Mouse (Mus musculus): ENCODE measurements around the gene Pdgfra. TPM values are rescaled to one million over a fixed set of nuclear protein-coding genes. Genes with fewer than 3 reads are reported as not detected.
A peak's percentile ranks its signal among the peaks of the same experiment; 100 is the strongest.

The Pdgfra gene
- 2.1 and 2.7 TPM in 2 replicates for polyA plus RNA-seq (2011; ENCODE audit: insufficient read depth, insufficient read length, low read depth, missing spikeins)

GRCm38 (mm10) chr5:75152021-75152425 is at the start of gene Pdgfra:
Gene Pdgfra (plus strand): TSS chr5:75152292.
- Histone ChIP-seq H3K36me3 (ENCODE audit: control insufficient read depth, insufficient read depth, low read length, poor library complexity, severe bottlenecking) (no peaks in the 10 kb centered on the region), H3K4me1 (ENCODE audit: control insufficient read depth, insufficient read depth, low read length) (no peaks in the 10 kb centered on the region), H3K27me3 (ENCODE audit: control insufficient read depth, insufficient read depth, low read length, poor library complexity, severe bottlenecking) (peaks cover 47% of the 10 kb centered on the region), H3K9ac (ENCODE audit: low read depth, poor library complexity, severe bottlenecking) (peak within 1 kb of the TSS; percentile 36; the same call in 1 of the 2 replicates), H3K9me3 (replicated peaks; ENCODE audit: control insufficient read depth, insufficient read depth, low read length, poor library complexity, severe bottlenecking) (no peaks in the 10 kb centered on the region), H3K4me3 (ENCODE audit: low read depth, low read length) (peak within 1 kb of the TSS; percentile 55), H3K27ac (ENCODE audit: insufficient read depth, low read length) (no peak within 1 kb of the TSS)
- no peak for TF ChIP-seq POLR2A (IDR thresholded peaks at IDR 0.05; ENCODE audit: insufficient read depth, low read length)
- no peak for TF ChIP-seq EP300 (IDR thresholded peaks at IDR 0.05; ENCODE audit: insufficient read depth, low read depth, low read length)
- TF ChIP-seq CTCF (IDR thresholded peaks at IDR 0.05; ENCODE audit: low read depth, low read length): no peak

DNA sequence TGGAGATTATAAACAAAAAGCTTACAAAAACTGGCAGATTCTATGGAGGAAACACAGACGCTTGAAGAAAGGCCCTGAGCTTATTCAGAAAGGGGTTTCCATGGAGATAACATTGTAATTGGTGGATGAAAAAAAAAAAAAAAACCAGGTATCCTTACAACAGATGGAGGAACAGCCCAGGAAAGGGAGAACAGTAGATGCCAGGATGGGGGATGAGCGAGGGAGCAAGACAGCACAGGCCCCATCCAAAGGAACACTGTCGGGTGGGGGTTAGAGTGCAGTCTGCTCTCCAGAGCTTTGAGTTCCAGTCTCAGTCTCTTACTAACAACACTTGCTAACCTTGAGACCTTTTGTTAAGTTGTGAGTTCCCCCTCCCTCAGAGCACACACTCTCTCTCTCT is 45.6 kb upstream of the Pdgfra start:
- H3K9me3 ChIP-seq (replicated peaks; ENCODE audit: control insufficient read depth, insufficient read depth, low read length, poor library complexity, severe bottlenecking): no peaks in the 10 kb centered on the region
- no peaks in the 10 kb centered on the region for H3K27me3 ChIP-seq (ENCODE audit: control insufficient read depth, insufficient read depth, low read length, poor library complexity, severe bottlenecking)
- H3K9ac ChIP-seq (ENCODE audit: low read depth, poor library complexity, severe bottlenecking): no peak overlapping the region
- TF ChIP-seq CTCF (IDR thresholded peaks at IDR 0.05; ENCODE audit: low read depth, low read length) (no peak), EP300 (IDR thresholded peaks at IDR 0.05; ENCODE audit: insufficient read depth, low read depth, low read length) (no peak), POLR2A (IDR thresholded peaks at IDR 0.05; ENCODE audit: insufficient read depth, low read length) (no peak)
- H3K36me3 ChIP-seq (ENCODE audit: control insufficient read depth, insufficient read depth, low read length, poor library complexity, severe bottlenecking): no peaks in the 10 kb centered on the region
- H3K4me1 ChIP-seq (ENCODE audit: control insufficient read depth, insufficient read depth, low read length): no peaks in the 10 kb centered on the region
- no peak overlapping the region for H3K4me3 ChIP-seq (ENCODE audit: low read depth, low read length)
- H3K27ac ChIP-seq (ENCODE audit: insufficient read depth, low read length): no peak overlapping the region

GRCm38 (mm10) chr5:75109368-75109767 is 42.7 kb upstream of the Pdgfra start:
- Histone ChIP-seq H3K9ac (ENCODE audit: low read depth, poor library complexity, severe bottlenecking) (no peak overlapping the region), H3K36me3 (ENCODE audit: control insufficient read depth, insufficient read depth, low read length, poor library complexity, severe bottlenecking) (no peaks in the 10 kb centered on the region), H3K27me3 (ENCODE audit: control insufficient read depth, insufficient read depth, low read length, poor library complexity, severe bottlenecking) (no peaks in the 10 kb centered on the region), H3K27ac (ENCODE audit: insufficient read depth, low read length) (no peak overlapping the region), H3K4me1 (ENCODE audit: control insufficient read depth, insufficient read depth, low read length) (no peaks in the 10 kb centered on the region), H3K4me3 (ENCODE audit: low read depth, low read length) (no peak overlapping the region), H3K9me3 (replicated peaks; ENCODE audit: control insufficient read depth, insufficient read depth, low read length, poor library complexity, severe bottlenecking) (no peaks in the 10 kb centered on the region)
- no peak for TF ChIP-seq EP300 (IDR thresholded peaks at IDR 0.05; ENCODE audit: insufficient read depth, low read depth, low read length)
- TF ChIP-seq CTCF (IDR thresholded peaks at IDR 0.05; ENCODE audit: low read depth, low read length): no peak

- Histone ChIP-seq H3K9ac (ENCODE audit: low read depth, poor library complexity, severe bottlenecking) (no peak overlapping the region), H3K27me3 (ENCODE audit: control insufficient read depth, insufficient read depth, low read length, poor library complexity, severe bottlenecking) (no peaks in the 10 kb centered on the region), H3K4me3 (ENCODE audit: low read depth, low read length) (no peak overlapping the region), H3K9me3 (replicated peaks; ENCODE audit: control insufficient read depth, insufficient read depth, low read length, poor library complexity, severe bottlenecking) (no peaks in the 10 kb centered on the region), H3K36me3 (ENCODE audit: control insufficient read depth, insufficient read depth, low read length, poor library complexity, severe bottlenecking) (no peaks in the 10 kb centered on the region), H3K27ac (ENCODE audit: insufficient read depth, low read length) (no peak overlapping the region), H3K4me1 (ENCODE audit: control insufficient read depth, insufficient read depth, low read length) (no peaks in the 10 kb centered on the region)
- TF ChIP-seq POLR2A (IDR thresholded peaks at IDR 0.05; ENCODE audit: insufficient read depth, low read length) (no peak), EP300 (IDR thresholded peaks at IDR 0.05; ENCODE audit: insufficient read depth, low read depth, low read length) (no peak), CTCF (IDR thresholded peaks at IDR 0.05; ENCODE audit: low read depth, low read length) (no peak)
These were observed 40.3 kb upstream of the Pdgfra start for GRCm38 (mm10) chr5:75111781-75112180.

DNA sequence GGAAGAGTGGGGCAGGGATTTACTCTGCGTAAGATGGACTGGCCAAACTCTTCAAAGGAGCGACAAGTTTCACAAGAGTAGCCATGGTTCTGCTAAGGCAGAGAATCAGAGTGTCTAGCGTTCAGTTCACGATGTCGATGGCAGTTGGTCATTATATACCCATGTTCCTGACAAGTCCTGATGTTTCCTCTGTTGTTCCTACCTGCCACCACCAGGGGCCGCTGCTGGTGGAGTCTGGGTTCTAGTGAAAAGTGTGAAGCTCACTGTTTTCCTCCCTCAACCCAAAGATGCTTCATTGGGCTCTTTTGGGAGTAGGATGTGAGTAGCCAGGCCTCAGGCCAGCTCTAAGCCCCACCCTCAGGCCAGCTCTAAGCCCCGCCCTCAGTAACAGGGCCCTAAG is 33.3 kb upstream of the Pdgfra start:
- H3K9me3 ChIP-seq (replicated peaks; ENCODE audit: control insufficient read depth, insufficient read depth, low read length, poor library complexity, severe bottlenecking): no peaks in the 10 kb centered on the region

DNA sequence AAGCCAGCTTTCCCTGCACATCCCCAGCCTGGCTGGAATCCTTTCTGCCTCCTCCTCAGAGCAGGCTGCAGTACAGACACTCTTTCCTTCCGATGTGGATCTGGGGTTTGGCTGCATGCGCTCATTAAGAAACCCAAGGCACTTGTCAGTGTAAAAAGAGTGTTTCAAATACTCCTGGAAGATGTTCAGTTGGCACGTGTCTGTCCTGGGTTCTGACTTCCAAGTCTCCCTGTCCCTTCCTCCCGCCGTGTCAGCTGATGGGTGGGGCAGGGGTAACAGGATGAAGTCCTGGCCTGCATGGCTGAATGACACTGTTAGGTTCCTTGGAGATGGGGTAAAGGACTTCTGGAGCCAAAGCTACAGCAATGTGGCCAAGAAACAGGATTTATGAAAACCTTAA is 30.4 kb upstream of the Pdgfra start:
- no peak overlapping the region for H3K9ac ChIP-seq (ENCODE audit: low read depth, poor library complexity, severe bottlenecking)
- no peaks in the 10 kb centered on the region for H3K36me3 ChIP-seq (ENCODE audit: control insufficient read depth, insufficient read depth, low read length, poor library complexity, severe bottlenecking)
- no peaks in the 10 kb centered on the region for H3K4me1 ChIP-seq (ENCODE audit: control insufficient read depth, insufficient read depth, low read length)
- no peak overlapping the region for H3K27ac ChIP-seq (ENCODE audit: insufficient read depth, low read length)
- TF ChIP-seq EP300 (IDR thresholded peaks at IDR 0.05; ENCODE audit: insufficient read depth, low read depth, low read length) (no peak), POLR2A (IDR thresholded peaks at IDR 0.05; ENCODE audit: insufficient read depth, low read length) (no peak), CTCF (IDR thresholded peaks at IDR 0.05; ENCODE audit: low read depth, low read length) (no peak)
- H3K4me3 ChIP-seq (ENCODE audit: low read depth, low read length): no peak overlapping the region
- H3K27me3 ChIP-seq (ENCODE audit: control insufficient read depth, insufficient read depth, low read length, poor library complexity, severe bottlenecking): no peaks in the 10 kb centered on the region
- H3K9me3 ChIP-seq (replicated peaks; ENCODE audit: control insufficient read depth, insufficient read depth, low read length, poor library complexity, severe bottlenecking): no peaks in the 10 kb centered on the region

More for the DNA sequence above, 33.3 kb upstream of the Pdgfra start:
- Histone ChIP-seq H3K9ac (ENCODE audit: low read depth, poor library complexity, severe bottlenecking) (no peak overlapping the region), H3K27ac (ENCODE audit: insufficient read depth, low read length) (no peak overlapping the region), H3K4me3 (ENCODE audit: low read depth, low read length) (no peak overlapping the region), H3K27me3 (ENCODE audit: control insufficient read depth, insufficient read depth, low read length, poor library complexity, severe bottlenecking) (no peaks in the 10 kb centered on the region), H3K4me1 (ENCODE audit: control insufficient read depth, insufficient read depth, low read length) (no peaks in the 10 kb centered on the region), H3K36me3 (ENCODE audit: control insufficient read depth, insufficient read depth, low read length, poor library complexity, severe bottlenecking) (no peaks in the 10 kb centered on the region)
- TF ChIP-seq CTCF (IDR thresholded peaks at IDR 0.05; ENCODE audit: low read depth, low read length) (peak; percentile 77), EP300 (IDR thresholded peaks at IDR 0.05; ENCODE audit: insufficient read depth, low read depth, low read length) (no peak)

Data from ES-Bruce4 (cell line).